Mouse (Mus musculus) thymus, adult 2 months (tissue): ENCODE results near the gene Tpbgl. TPM values are rescaled to one million over a fixed set of nuclear protein-coding genes. Genes with fewer than 3 reads are reported as not detected.

ENCODE experiments used
- DNase-seq: peaks from one replicate; pipeline ENCODE4 v3.0.0; 2021
- H3K27ac ChIP-seq: fragments of 200-500 bp; 2 replicates; pipeline ENCODE4 v1.5.1; 2012; ENCODE audit warnings: low read length, control low read depth; ENCODE audit not compliant: control insufficient read depth, insufficient read depth
- H3K27me3 ChIP-seq: fragments of 200-500 bp; 2 replicates; pipeline ENCODE4 v1.6.1; 2012; ENCODE audit warnings: mild to moderate bottlenecking, low read length, moderate library complexity, mixed read lengths; ENCODE audit not compliant: control insufficient read depth, insufficient read depth
- H3K36me3 ChIP-seq: fragments of 200-500 bp; 2 replicates; pipeline ENCODE4 v1.6.1; 2012; ENCODE audit warnings: mild to moderate bottlenecking, low read length, moderate library complexity; ENCODE audit not compliant: control insufficient read depth, insufficient read depth
- H3K4me1 ChIP-seq: fragments of 200-500 bp; replicated peaks from 2 replicates; pipeline ENCODE4 v1.6.1; 2012; ENCODE audit warnings: low read length; ENCODE audit not compliant: control insufficient read depth, insufficient read depth
- H3K4me3 ChIP-seq: fragments of 200-500 bp; 2 replicates; pipeline ENCODE4 v1.5.1; 2012; ENCODE audit warnings: mild to moderate bottlenecking, low read length, control low read depth, moderate library complexity; ENCODE audit not compliant: control insufficient read depth, insufficient read depth
- CTCF ChIP-seq: fragments of 200-500 bp; IDR thresholded peaks from 2 replicates; pipeline ENCODE4 v1.5.1; 2012; ENCODE audit warnings: mild to moderate bottlenecking, control low read depth, low read length, moderate library complexity, borderline replicate concordance; ENCODE audit not compliant: control insufficient read depth, poor library complexity, insufficient read depth; ENCODE audit errors: extremely low read depth
- POLR2A ChIP-seq: fragments of 200-500 bp; IDR thresholded peaks from 2 replicates; pipeline ENCODE4 v1.6.1; 2012; ENCODE audit warnings: mild to moderate bottlenecking, low read length, control low read depth, moderate library complexity; ENCODE audit not compliant: control insufficient read depth, poor library complexity, insufficient read depth; ENCODE audit errors: extremely low read depth
- WGBS: fragments of 180-500 bp; shearing (Covaris S2); methylation state at CpG from one replicate; pipeline ENCODE4 v1.1.7; 2018; 5-methylcytosine and 5-hydroxymethylcytosine counted together
- polyA plus RNA-seq: library from polyadenylated mRNA; depleted of rRNA; stranded (reverse); fragments of >200 nt; gene quantifications from 2 replicates; pipeline ENCODE4 v1.2.3, GENCODE M21; 2012; rRNA removed

The Tpbgl gene
- polyA plus RNA-seq, 1 experiment = 3.8 TPM

DNA sequence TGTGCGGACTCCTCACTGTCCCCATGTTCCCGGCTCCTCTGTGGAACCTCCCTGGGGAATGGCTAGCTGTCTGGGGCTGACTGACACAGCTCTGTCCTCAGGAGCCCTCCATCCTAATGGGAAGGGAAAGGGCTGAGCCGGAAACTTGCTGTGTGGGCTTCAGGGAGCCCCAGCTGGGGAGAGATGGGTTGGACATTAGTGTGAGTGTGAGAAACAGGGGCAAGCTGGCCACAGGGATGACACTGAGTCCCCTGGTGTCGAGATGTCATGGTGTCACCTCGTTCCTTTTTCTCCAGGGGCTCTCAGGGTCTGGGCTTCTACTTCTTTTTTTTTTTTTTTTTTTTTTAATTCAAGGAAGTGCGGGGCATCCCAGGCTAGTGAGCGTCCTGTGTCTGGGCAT, 44.6 kb downstream of the Tpbgl start:
- peaks cover 15% of the 10 kb centered on the region for H3K4me1 ChIP-seq
- no peak for TF ChIP-seq CTCF
- H3K27me3 ChIP-seq = no peaks in the 10 kb centered on the region
- no peak overlapping the region for H3K4me3 ChIP-seq
- no peak overlapping the region for H3K27ac ChIP-seq
- 94% methylated on average over 7 of the region's 7 CpGs for WGBS
- no peaks in the 10 kb centered on the region for H3K36me3 ChIP-seq
- DNase-seq = no peak

DNA sequence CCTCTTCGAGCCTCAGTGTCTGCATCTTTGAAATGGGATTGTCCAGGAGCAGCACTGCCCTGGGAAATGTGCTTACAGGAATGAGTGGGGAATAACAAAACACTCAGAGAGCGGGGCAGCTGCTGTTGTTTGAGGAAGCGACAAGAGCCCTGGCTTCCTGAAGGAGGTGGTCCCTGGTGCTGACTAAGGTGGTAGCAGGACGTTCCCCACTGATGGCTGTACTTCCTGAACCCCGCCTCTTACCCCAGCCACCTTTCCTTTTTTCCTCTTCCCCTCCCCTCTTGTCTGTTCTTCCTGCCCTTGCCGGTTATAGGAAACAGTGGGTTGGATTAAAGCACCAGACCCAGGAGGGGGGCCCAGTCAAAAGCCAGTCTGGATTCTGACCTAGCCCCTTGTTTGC, 46.7 kb downstream of the Tpbgl start:
- peaks cover 15% of the 10 kb centered on the region for H3K4me1 ChIP-seq
- no peaks in the 10 kb centered on the region for H3K27me3 ChIP-seq
- DNase-seq = no peak
- 5% methylated on average over 6 of the region's 6 CpGs for WGBS
- H3K36me3 ChIP-seq = no peaks in the 10 kb centered on the region
- no peak overlapping the region for H3K27ac ChIP-seq
- no peak overlapping the region for H3K4me3 ChIP-seq
- TF ChIP-seq POLR2A = no peak
- no peak for TF ChIP-seq CTCF

- Histone ChIP-seq H3K4me3 (no peak overlapping the region), H3K4me1 (peaks cover 15% of the 10 kb centered on the region), H3K36me3 (no peaks in the 10 kb centered on the region), H3K27me3 (no peaks in the 10 kb centered on the region), H3K27ac (no peak overlapping the region)
- DNase-seq = no peak
- 73% methylated on average over 16 of the region's 16 CpGs for WGBS
- TF ChIP-seq CTCF (no peak), POLR2A (no peak)
These were observed 47.3 kb downstream of the Tpbgl start for GRCm38 (mm10) chr7:99579491-99580190.

- no peak overlapping the region for H3K4me3 ChIP-seq
- 89% methylated on average over 3 of the region's 3 CpGs for WGBS
- peaks cover 19% of the 10 kb centered on the region for H3K4me1 ChIP-seq
- H3K27me3 ChIP-seq = no peaks in the 10 kb centered on the region
- no peak overlapping the region for H3K27ac ChIP-seq
- no peaks in the 10 kb centered on the region for H3K36me3 ChIP-seq
- DNase-seq = no peak
- TF ChIP-seq POLR2A (no peak), CTCF (no peak)
These were observed 48.7 kb downstream of the Tpbgl start for GRCm38 (mm10) chr7:99578246-99578645.

Other genes starting within 250 kb of the Tpbgl start
- gene Gdpd5, start 245.7 kb downstream of the Tpbgl start, polyA plus RNA-seq = 13.9 and 18.5 TPM in 2 replicates
- gene Klhl35, start 161.1 kb downstream of the Tpbgl start, polyA plus RNA-seq = 1.0 and 1.5 TPM in 2 replicates
- gene Rps3, start 143.4 kb downstream of the Tpbgl start, polyA plus RNA-seq = 483 and 566 TPM in 2 replicates
- 26.3 and 29.6 TPM in 2 replicates for gene Arrb1, start 91.6 kb downstream of the Tpbgl start, polyA plus RNA-seq
- gene Slco2b1, start 84.2 kb upstream of the Tpbgl start, polyA plus RNA-seq = 29.8 and 36.1 TPM in 2 replicates
- gene Olfr520, start 103.2 kb upstream of the Tpbgl start, polyA plus RNA-seq = not detected in 2 replicates
- not detected in 2 replicates for gene Olfr521, start 136.4 kb upstream of the Tpbgl start, polyA plus RNA-seq
- 32.1 and 49.1 TPM in 2 replicates for gene Neu3, start 201.3 kb upstream of the Tpbgl start, polyA plus RNA-seq
- 26.0 and 36.9 TPM in 2 replicates for gene Xrra1, start 232.0 kb upstream of the Tpbgl start, polyA plus RNA-seq
- gene Spcs2, start 236.4 kb upstream of the Tpbgl start, polyA plus RNA-seq = 83.7 and 91.7 TPM in 2 replicates